Mouse (Mus musculus) brain, embryonic 14.5 days (tissue): ENCODE results near the gene Slc38a11.

Source experiments
- CTCF ChIP-seq: fragments of 200-500 bp; IDR thresholded peaks from 2 replicates; pipeline ENCODE4 v1.5.1; 2012; ENCODE audit warnings: inconsistent platforms, mild to moderate bottlenecking, moderate library complexity, borderline replicate concordance; ENCODE audit not compliant: insufficient read depth, insufficient read length; ENCODE audit errors: extremely low read depth
- POLR2A ChIP-seq: fragments of 200-500 bp; IDR thresholded peaks from 2 replicates; pipeline ENCODE4 v1.6.1; 2012; ENCODE audit warnings: mild to moderate bottlenecking, inconsistent platforms, borderline replicate concordance; ENCODE audit not compliant: poor library complexity, insufficient read depth, insufficient read length, severe bottlenecking; ENCODE audit errors: extremely low read depth

DNA sequence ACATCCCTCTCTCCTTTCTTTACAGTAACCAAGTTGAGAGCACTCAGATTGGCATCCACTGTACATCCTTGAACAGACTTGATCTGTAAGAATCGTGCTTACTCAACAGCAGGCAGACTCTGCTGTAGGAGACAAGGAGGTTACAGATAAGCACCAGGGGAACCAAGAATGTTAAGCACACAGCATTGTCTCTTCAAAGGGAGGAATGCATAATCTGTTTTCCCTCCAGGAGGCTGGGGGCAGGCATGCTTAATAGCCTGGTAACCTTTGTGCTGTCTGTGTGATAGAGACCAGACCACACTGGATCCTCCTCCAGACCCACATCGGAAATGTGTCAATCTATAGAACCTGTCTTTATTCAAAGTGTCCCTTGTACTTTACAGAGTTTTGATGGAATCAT, 67.3 kb downstream of the Slc38a11 start:
- no peak for TF ChIP-seq CTCF
- no peak for TF ChIP-seq POLR2A
